Mouse (Mus musculus) left cerebral cortex, adult 11 months (tissue): Measurements from ENCODE around the gene Baz1a.
"Not testable (repeated sequence)": the region's sequence is repeated elsewhere in the genome, so short reads cannot be mapped to it uniquely, and the experiment has no call there.

Experiments used
- DNase-seq: peaks from one replicate; pipeline ENCODE4 v3.0.0; 2022; ENCODE audit warnings: low spot score

Gene Baz1a

DNA sequence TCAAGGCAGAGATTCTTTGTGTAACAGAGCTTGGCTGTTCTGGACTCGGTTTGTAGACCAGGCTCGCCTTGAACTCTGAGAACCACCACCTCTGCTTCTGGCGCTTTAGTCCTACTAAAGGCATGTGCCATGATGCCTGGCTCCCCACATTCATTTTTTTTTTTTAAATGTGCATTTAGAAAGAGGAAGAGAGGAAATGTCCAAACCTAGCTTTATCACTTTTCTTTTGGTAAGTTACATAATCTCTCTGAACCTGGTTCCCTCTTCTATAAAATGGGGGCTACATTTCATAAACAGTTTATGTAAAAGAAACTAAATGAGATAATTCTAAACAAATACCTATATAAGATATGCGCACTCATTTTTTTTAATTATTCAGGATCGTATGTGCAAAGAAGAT, 33.2 kb downstream of the Baz1a start:
- DNase-seq = no peak

DNA sequence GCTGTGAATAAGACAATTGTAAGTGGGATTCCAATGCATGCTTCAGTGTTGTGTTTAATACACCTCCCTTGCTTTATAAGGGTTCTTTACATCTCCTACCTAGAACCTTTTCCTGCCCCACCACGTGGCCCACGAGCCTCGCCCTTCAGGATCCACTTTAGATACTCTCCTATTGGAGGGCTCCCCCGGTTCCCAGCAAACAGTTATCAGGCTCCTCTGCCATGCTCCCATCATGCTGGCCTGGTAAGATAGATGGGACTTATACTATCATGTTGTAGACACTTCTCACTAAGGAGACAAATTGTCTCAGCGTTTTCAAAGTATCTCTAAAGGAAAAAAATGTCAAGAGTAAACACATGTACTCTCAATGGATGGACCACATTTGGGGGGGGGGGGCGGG, 33.6 kb downstream of the Baz1a start:
- DNase-seq = no peak

DNA sequence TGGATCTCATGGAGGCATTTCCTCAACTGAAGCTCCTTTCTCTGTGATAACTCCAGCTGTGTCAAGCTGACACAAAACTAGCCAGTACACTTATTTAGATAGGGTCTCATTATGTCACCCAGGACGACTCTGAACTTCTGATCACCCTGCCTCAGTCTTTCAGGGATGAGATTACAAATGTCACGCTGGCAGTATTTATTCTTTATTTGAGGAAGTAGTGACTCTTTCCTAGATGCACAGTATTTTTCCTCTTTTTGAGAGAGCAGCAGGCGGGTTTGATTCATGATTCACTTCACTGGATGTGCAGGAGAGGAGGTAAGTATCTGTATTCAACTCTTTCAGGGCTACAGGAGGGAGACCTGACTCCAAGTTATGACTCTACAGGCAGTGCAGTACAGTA, 45.1 kb downstream of the Baz1a start:
- DNase-seq = no peak

DNA sequence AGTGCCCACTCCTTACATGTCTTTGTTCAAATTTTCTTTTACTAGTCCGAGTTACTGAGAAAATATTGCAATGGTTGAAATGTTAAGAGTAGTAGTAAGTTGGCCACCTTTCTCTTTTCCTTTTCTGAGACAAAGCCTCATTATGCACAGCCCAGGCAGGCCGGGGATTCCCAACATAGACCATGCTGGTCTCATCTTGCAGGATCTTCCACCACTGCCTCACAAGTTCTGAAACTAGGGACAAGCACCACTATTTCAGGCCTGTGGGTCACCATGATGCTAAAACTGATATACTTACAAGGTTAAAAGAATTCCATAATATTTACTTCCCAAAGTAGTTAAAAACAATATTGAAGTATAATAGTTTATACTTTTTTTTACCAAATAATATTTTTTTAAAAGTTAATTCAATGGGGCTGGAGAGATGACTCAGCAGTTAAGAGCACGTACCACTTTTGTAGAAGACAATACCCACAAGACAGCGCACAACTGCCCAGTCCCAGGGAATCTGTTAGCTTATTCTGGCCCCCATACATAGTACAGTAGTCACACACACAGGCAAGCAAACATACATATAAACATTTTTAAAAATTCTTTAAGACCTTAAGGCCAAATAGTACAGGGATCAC, 48.5 kb downstream of the Baz1a start:
- DNase-seq = no peak

DNA sequence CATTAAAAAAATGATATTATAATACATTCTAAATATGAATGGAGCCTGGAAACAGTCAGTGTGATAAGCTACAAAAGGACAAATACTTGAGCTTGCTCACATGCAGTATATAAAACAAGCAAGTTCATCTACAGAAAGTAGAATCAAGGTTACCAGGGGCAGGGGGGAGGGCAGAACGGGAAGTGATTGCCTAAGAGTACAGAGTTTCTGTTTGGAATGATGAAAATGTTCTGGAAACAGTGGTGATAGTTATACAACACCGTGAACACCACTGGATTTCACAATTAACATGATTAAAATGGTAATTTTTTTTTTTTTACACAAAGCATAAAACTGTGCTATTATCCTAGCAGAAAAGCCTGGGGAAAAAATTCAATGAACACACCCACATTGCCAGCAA, 54.6 kb downstream of the Baz1a start:
- DNase-seq = no peak

DNA sequence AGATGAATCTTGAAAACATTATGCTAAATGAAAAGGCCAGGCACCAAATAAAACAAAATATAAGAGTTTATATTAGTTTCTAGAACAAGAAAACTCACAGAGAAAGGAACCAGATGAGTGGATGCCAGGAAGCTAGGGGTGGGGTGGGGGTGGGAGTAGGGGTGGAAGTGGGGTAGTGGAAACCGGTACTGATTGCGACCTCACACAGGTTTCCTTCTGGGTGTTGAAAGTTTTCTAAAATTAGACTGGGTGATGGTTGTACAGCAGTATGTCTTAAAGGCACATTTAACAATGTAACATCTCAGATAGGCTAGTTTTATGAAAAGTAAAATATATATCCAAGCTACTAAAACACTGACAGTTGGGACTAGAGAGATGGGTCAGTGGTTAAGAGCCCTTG, 57.2 kb downstream of the Baz1a start:
- DNase-seq = no peak

DNA sequence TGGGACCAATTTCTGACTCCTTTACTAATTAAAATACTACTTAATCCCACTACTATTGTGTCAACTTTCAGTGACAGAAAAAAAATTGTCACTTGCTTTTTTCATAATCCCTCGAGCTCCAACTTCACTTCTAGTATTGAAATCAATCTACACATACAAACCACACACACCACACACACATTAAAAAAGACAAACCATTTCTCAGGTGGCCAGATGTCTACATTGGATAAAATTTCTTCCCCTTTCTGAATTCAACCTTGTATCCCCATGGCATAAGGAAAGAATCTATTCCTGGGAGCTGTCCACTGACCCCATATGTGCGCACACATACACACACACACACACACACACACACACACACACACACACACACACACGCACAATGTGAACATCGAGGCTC, 57.7 kb downstream of the Baz1a start:
- DNase-seq = no peak

DNA sequence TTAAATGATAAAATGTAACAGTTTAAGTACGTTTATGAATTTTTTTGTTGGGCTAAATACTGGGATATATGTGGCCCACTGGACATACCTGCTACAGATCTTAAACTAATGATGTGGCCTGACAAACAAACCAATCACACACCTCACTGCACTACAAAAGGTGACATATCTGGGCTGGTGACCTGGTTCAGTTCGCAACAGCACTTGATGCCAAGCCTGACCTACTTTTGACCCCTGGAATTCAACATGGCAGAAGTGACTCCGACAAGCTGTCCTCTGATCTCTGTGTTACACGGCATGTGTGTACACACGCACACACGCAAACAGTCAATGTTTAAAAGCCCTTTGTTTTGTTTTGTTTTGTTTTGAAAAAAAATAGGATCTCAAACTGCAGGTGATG, 68.0 kb downstream of the Baz1a start:
- DNase-seq = no peak

DNA sequence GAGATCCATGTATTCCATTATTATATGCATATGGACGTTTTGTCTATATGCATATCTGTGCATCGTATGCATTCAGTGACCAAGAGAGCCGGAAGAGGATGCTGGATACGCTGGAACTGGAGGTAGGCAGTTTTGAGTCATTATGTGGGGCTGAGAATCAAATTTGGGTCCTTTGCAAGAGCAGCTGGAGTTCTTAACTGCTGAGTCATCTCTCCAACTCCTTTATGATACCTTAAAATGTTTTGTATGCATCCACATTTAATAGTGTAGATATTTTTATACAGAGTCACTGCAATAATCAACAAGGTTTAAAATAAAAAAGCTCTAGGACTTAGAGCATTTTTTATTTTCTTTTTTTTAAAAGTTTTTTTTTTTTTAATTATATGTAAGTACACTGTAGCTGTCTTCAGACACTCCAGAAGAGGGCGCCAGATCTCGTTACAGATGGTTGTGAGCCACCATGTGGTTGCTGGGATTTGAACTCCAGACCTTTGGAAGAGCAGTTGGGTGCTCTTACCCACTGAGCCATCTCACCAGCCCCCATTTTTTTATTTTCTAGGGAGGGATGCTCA, 71.5 kb downstream of the Baz1a start:
- not testable (repeated sequence) for DNase-seq

DNA sequence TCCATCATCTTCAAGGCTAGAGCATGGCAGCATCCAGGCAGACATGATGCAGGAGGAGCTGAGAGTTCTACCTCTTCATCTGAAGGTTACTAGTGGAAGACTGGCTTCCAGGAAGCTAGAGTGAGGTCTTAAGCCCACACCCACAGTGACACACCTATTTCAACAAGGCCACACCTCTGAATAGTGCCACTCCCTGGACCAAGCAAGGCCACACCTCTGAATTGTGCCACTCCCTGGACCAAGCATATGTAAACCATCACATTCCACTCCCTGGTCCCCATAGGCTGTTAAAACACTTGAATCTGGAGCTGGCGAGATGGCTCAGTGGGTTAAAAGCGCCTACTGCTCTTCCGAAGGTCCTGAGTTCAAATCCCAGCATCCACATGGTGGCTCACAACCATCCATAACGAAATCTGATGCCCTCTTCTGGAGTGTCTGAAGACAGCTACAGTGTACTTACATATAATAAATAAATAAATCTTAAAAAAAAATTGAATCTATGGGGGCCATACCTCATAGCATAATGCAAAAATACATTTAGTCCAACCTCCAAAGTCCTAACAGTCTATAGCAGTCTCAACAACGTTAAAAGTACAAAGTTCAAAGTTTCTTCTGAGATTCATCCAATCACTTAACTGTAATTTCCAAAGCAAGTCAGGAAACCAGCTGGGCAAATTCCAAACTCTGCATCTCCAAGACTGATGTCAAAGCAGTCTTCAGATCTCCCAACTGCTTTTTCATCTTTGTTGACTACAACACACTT, 76.4 kb downstream of the Baz1a start:
- not testable (repeated sequence) for DNase-seq

DNA sequence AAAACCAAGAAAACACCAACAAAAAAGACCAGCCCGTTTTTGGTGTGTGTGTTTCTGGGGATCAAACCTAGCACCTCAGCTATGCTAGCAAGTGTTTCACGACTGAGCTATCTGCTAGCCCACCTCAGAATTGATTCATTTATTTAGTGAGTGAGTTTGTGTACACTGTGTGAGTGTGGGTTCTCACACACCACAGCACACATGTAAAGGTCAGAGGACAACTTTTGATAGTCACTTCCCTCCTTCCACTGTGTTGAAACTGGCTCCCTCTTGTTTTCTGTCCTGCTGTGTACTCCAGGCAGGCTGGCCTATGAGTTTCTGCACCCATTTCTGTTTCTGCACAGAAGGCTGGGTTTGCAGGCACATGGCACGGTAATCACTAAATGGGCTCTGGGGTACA, 103.8 kb downstream of the Baz1a start:
- DNase-seq = no peak

DNA sequence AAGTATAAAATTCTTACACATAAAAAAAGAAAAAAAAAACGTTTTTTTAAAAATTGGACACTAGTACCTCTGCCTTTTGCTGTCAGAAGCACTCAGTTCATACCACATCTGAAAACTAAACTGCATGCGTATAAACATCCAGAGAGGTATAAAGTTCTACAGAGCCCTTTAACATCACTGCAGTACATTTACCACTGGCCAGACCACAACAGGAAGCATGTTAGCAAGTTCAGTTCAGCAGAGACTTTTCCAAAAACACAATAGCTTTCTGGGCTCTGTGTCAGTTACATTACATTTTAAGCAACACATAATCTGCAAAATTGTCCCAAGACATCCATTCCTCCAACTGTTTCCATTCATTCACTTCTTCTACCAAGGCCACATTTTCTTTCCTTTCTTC, 121.6 kb downstream of the Baz1a start:
- DNase-seq = not testable (repeated sequence)

DNA sequence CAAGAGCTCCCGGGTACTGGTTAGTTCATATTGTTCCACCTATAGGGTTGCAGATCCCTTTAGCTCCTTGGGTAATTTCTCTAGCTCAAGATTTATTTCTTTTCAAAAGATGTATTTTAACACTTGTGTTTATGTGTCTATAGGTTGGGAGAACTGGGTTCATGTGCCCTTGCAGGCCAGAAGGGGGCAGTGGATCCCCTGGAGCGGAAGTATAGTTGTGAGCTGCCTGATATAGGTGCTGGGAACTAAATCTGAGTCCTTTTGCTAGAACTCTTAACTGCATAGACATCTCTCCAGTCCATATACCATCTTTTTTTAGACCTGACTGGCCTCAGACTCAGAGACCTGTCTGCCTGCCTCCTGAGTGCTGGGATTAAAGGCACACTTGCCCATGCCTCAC, 123.7 kb downstream of the Baz1a start:
- DNase-seq = no peak

DNA sequence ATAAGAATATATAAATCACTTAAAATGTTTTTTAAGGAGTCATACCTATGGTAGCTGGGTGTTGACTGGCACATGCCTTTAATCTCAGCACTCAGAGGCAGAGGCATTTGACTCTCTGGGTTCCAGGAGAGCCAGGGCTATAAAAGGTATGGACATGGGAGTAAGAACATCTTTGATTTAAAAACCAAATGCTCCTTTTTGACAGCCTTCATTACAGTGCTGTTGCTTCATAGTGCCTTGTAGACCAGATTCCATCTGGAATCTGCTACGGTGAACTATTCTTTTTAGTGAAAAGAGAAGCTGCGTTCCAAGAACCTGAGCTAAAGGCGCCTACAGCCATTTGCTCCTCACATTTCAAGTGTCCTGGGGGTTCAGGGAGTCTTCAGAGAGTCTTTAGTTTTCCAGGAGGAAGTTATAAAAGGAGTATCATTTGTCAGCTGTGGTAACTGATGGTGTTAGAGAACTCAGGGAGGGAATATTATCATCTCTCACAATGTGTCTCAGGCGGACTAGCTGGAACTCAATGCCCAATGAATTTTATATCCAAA, 126.5 kb downstream of the Baz1a start:
- DNase-seq = no peak

DNA sequence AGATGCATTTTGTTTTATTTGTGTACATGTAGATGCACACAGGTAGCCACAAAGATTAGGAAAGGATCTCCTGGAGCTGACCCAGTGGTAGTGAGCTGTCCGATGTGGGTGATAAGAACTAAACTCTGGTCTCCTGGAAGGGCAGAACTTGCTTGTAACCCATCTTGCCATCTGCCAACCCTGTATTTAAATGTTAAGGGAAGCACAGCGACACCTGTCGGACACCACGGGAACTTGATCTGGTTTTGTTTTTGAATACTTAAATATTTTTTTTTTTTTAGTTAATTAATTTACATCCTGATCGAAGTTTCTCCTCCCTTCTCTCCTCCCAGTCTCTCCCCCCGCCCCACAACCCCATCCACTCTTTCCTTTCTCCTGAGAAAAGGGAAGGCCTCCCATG, 134.5 kb downstream of the Baz1a start:
- no peak for DNase-seq

DNA sequence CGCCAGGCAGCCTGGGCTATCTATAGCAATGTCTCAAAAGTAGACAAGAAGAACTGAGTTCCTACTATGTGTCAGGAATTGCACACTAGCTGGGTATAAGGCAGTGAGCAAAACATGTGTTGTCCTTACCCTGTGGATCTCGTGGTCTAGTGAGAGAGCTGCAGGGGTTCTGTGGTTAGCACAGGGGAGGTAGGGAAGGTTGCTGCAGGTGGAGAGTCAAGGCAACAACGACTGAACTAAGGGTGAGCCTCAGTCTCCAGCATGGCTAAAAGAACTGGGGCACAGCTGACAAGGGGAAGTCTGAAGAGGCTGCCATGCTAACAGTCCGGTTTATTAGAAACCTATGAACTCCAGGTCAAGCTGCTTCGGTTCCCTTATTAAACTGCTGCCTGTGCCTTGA, 134.9 kb downstream of the Baz1a start:
- no peak for DNase-seq

DNA sequence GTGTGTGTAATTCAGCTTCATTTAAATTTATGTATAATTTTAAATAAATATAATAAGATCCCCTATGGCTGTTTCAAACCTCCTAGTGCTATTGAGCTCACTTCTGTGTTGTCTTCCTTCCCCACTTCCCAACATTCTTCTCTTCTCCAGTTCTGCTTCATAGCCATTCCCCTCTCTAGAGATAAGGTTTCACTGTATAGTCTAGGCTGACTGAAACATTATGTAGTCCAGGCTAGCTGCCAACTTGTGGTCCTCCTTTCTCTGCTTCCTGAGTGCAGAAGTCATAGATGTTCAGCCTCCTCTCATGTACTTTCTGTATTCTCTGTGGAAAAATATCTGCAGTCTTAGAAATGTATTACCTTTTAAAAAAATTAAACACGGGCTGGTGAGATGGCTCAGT, 136.3 kb downstream of the Baz1a start:
- no peak for DNase-seq

DNA sequence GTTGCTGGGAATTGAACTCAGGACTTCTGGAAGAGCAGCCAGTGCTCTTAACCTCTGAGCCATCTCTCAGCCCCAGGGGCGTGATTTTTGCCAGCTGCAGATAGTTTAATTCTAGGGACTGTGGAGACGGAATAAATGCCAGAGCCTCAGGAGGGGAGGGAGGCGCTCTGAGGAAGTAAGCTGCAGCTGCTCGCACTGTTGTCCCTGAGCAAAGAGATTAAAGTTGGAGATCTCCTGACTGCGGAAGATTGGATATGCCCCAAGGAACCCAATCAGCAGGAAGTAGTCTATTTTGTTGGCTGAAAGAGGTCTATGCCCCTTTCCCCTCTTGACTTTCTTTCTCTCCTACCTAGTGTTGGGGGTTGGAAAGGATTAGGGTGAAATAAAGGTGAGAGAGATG, 137.3 kb downstream of the Baz1a start:
- no peak for DNase-seq

DNA sequence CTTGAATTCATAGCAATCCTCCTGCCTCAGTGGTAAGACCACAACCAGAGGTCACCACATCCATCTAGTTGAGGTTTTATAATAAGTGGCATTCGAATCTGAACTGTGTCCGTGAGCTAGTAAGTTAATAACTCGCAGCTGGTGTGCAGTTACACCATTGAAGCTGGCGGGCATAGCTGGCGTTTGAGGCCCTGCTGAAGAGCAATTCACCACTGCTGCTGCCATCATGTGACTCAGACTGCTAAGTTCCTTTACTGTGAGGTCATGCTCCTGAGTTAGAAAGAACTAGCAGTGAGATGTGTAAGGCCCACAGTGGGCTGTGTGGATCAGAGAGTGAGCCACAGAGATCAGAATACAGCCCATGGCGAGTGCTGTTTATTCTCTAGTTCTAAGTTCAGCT, 139.4 kb downstream of the Baz1a start:
- DNase-seq = no peak

DNA sequence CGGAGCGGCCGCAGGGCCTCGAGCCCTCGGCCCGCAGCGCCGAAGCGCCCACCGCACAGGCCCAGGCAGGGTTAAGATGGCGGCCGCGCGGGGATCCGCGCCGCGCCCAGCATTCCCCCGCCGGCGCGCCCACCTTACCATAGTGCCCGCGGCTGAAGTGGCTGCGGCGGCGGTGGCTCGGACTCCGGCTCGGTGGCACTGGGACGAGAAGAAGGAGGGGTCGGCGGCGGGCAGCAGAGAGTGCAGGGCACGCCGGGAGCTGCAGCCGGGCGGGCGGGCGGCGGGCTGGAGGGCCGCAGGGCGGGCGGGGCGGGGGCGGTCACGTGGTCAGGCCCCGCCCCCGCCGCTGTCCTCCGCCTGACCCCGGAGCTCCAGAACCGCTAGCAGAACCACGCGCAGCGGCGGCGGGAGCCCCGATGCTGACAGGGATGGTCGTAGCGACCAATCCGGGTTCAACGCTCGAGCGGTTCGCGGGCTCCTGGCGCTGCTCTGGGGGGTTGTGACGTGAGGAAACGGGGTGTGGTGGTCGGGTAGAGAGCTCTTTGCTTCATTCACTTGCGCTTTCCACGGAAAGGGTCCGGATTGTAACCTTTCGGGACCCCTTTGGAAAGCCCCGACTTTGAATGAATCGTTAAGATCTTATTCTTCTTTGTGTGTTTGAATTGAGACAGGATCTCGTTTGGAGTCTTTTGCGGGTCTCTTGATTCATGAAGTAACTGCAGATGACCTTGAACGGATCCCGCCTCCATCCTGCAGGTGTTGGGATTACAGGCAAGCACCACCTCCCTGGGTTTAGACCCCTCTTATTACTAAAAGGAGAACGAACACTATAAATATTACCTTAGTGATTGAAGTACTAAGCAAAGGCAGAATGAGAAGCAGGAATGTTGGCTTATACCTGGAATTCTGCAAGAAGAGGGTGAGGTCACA, 151.3 kb downstream of the Baz1a start, which contains the start of gene Cfl2:
Cfl2 (minus strand) TSS at position 272 of the 930 bp plus-strand sequence.
- peak; percentile 80 for DNase-seq

DNA sequence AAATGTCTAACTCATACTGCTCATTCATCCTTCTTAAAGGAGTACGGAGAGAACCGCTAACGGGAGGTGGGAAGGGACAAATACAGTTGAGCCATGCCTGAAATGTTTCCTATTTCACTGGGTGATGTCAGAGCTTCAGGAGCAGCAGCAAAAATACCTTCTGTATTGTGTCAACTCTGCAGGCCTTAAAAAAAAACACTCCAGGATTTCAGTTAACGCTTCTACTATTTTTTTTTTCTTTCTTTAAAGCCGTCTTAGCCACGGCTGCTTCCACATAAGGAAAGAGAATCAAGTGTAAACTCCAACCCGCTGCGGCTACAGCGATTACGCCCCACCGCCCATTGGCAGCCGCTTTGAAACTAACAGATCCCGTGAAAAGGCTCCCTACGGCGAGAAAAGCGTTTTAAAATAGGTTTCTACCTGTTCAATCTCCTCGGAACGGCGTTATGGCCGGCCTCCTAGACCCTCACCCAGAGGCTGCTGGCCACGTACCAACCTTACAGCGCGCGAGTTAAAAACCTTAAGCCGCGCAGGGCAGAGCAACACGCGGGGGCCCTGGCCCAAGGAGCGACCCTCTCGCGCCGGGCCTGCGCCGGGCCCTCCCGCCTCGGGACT, 152.1 kb downstream of the Baz1a start:
- peak; percentile 13 for DNase-seq

DNA sequence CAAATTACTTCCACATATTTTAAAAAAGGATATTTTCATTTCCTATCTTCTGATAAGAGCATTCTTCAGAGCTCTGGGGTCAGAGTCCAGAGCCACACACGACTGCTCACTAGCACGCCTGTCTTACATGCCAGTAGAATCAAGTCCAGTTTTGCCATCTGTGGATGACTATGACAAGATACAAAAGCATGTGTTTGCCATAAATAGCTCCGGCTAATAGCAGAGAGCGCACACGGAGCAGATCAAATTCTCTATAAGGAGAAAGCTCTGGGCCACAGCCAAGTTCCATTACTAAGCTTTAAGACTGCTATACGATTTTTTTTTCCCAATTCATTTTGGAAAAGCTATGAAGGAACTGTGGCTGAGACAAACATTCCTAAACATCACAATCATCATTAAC, 154.6 kb downstream of the Baz1a start:
- no peak for DNase-seq
